Mouse (Mus musculus) C2C12 (cell line): Measurements from ENCODE around the gene Psmd6.

ENCODE experiments used
- CEBPB ChIP-seq: IDR thresholded peaks from one replicate; pipeline ENCODE4 v1.6.1; 2011; ENCODE audit warnings: low read depth, mild to moderate bottlenecking, control low read depth, moderate library complexity
- CTCF ChIP-seq: IDR thresholded peaks from one replicate; pipeline ENCODE4 v1.5.1; 2011; ENCODE audit not compliant: control insufficient read depth, insufficient read depth, insufficient read length
- FOSL1 ChIP-seq: IDR thresholded peaks from one replicate; pipeline ENCODE4 v1.8.0; 2011; ENCODE audit warnings: mild to moderate bottlenecking, low read length; ENCODE audit not compliant: poor library complexity, insufficient read depth, severe bottlenecking
- MAX ChIP-seq: IDR thresholded peaks from one replicate; pipeline ENCODE4 v1.6.1; 2011; ENCODE audit warnings: mild to moderate bottlenecking, control low read depth
- MYOD1 ChIP-seq: IDR thresholded peaks from one replicate; pipeline ENCODE4 v1.6.1; 2011; ENCODE audit warnings: low read depth; ENCODE audit not compliant: control insufficient read depth, insufficient read length
- MYOG ChIP-seq: IDR thresholded peaks from one replicate; pipeline ENCODE4 v1.6.1; 2011; ENCODE audit not compliant: control insufficient read depth, insufficient read length; ENCODE audit errors: extremely low read depth
- USF1 ChIP-seq: IDR thresholded peaks from one replicate; pipeline ENCODE4 v1.6.1; 2011; ENCODE audit warnings: low read depth, mild to moderate bottlenecking, control low read depth, moderate library complexity

DNA sequence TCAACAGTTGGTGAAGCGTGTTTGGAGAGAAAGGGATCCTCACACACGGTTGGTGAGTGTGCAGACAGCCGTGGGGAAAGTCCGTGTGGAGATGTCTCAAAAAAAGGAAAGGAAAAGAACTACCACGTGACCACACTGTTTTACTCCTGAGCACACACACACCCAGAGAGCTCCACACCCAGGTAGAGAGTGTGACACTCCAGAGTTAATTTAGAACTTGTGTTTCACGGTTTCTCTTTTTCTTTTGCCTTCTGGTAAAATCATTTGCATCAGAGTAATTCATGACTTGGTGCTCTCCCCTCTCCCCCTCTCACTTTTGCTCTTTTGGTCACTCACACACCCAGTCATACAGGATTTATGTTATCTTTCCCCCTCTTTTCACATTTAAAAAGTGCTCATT lies 54.5 kb downstream of the Psmd6 start:
- TF ChIP-seq FOSL1 (no peak), CTCF (no peak), MYOD1 (no peak), MYOG (no peak), CEBPB (no peak), USF1 (no peak), MAX (no peak)
